Mouse (Mus musculus) heart, postnatal 4 days (tissue): ENCODE results near the gene Sprn. TPM values are rescaled to one million over a fixed set of nuclear protein-coding genes. Genes with fewer than 3 reads are reported as not detected.
A peak's percentile ranks its signal among the peaks of the same experiment; 100 is the strongest.
"Not testable (repeated sequence)": the region's sequence is repeated elsewhere in the genome, so short reads cannot be mapped to it uniquely, and the experiment has no call there.

Experiments
- DNase-seq: peaks from one replicate; pipeline ENCODE4 v3.0.0; 2021
- total RNA-seq, 2 experiments: library from RNA; stranded (reverse); gene quantifications; 2 replicates each; pipeline ENCODE4 v1.2.3; 2021

Gene Sprn
- total RNA-seq, 2 experiments from 2014 or later, result 0.17 to 0.27 TPM

DNA sequence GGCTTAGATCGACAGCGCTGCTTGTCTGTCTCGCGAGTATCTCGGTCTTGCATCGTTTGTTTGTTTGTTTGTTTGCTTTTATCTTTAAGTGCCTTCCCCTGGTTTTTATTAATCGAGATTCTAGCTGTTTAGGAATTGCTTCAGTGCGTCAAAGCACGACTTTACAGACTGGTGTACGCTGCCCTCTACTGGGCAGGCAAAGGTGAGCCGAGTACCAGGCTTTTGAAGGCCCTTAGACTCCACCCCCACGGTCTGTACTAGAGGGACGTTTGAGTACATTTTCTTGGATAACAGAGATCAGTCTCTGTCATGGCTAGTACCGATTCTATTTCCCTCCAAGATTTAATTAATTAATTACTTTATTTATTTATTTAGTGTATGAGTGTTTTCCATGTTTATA is 13.3 kb downstream of the Sprn start:
- DNase-seq, result peak; percentile 76

DNA sequence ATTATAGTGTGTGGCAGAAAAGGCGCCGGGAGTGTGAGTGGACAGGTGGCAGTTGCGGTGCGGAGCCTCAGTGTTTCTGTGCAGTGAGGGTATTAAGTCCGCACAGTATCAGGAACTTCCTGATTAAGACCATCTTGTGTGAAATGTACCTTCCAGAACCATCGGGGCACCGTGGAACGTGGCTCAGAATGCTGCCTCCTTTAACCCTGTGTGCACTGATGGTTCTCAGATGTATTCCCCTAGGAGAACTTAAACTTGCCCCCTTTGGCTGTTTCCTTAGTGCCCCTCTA is 16.7 kb downstream of the Sprn start:
- DNase-seq, result no peak

DNA sequence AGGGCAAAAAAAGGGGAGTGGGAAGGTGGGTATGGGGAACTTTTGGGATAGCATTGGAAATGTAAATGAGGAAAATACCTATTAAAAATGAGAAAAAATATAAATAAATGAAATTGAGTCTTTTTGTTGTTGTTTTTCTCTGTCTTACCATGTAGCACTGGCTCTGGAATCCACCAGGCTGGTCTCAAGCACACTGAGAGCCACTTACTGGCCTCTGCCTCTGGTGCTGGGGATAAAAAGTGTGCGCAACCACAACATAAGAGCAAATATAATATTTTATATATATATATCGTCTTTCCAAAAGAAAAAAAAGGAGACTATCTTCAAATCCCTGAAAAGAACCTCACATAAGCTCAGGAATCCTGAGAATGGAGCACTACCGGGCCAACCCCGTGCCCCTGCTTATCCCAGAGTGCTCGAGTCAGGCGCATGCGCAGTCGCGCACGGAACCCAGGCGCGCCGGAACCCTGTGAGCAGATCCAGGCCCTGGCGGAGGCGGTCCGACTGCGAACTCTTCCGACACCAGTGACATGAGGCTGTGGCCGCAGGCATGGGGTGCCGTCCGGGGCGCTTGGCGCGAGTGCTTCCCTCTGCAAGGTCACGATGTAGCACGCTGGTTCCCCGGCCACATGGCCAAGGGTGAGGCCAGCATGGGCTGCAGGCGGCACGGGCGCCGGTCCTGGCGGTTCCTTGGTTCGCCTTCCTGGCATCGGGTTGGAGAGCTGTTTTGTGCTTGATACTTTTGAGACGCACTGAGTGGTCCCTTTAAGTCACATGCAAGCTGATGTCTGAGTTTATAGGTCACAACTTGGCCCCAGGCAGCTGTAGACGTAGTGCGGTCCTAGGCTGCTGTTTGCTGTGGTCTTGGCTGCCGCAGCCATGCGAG is 17.3 kb downstream of the Sprn start, which contains the start of gene Mtg1:
Gene Mtg1, plus strand, starts transcription at position 430 of the 886 bp plus-strand sequence.
- DNase-seq, result peak; percentile 98

DNA sequence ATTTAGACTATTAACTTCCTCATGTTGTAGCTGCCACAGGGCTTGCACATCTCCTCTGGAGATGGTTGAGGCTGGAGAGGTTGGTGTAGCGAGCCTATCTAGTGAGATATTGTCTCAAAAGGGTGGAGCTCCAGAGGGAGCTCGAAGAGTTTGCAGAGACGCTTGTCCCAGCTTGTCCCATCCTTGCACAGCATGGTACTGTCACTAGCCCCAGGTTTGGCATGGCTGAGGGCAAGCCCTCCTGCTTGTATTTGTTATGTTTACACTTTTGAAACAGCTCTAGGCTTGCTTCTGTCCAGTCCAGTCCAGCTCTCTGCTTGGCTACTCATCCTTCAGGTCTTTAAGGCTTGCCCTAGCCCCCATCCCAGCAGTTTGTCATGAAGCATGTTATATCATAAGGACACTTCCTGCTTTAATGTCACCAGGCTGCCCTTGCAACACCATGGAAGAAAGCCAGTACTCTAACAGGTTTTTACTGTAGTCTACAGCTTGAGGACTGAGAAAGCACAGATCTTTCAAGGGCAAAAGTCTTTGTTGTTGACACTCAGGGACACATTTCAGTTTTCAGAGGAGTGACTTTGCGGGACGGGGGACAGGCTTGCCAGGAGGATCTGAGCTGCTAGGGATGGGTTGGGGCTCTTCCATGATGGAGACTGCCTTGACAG is 19.4 kb downstream of the Sprn start:
- DNase-seq, result no peak

DNA sequence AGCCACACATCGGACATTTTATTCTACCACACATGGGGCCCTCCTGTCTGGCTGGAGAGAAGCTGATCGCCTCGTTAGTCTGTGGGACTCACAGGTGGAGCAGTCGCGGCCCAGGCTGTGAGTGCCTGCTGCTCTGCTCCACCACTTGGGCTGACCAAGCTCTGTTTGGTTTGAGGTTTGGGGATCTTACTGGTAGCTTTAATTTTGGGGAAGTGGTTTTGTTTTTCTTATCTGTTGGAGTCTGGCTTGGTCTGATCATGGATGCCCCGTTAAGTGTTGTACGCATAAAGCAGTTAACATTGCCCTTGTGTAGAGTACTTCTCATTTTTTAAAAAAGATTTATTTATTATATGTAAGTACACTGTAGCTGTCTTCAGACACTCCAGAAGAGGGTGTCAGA is 20.6 kb downstream of the Sprn start:
- not testable (repeated sequence) for DNase-seq

DNA sequence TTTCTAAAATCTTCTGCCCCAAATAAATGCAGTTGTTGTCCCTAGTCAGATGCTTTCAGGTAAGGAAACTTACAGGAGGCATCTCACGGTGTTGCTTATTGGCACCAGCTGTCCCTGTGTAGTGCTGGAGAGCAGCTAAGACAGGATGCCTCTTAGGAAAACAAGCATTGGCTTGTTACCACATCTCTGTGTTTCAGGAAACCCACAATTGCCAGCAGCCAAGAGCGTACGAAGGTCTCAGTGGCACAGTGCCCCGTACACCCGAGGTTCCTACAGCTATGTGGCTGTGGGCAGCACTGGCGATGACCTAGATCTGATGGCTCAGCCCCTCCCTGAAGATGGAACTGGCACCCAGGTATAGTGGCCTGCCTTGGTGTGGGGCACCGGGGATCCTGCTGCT is 22.5 kb downstream of the Sprn start:
- not testable (repeated sequence) for DNase-seq

DNA sequence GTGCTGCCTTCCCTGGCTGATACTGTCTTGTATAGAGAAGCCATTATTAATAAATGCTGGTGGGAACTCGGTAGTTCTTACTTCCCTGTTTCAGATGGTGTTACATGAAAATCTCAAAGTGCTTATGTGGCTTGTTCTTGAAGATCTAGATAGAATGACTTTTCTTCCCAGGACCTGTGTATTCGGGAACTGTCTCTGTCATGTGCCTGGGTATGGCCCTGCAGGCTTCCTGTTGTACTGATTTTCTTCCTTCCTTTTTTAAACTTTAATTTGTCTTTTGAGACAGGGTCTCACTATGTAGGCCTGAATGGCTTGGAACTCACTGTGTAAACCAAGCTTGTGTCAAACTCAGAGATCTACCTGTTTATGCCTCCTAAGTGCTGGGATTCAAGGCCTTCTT is 26.8 kb downstream of the Sprn start:
- no peak for DNase-seq

DNA sequence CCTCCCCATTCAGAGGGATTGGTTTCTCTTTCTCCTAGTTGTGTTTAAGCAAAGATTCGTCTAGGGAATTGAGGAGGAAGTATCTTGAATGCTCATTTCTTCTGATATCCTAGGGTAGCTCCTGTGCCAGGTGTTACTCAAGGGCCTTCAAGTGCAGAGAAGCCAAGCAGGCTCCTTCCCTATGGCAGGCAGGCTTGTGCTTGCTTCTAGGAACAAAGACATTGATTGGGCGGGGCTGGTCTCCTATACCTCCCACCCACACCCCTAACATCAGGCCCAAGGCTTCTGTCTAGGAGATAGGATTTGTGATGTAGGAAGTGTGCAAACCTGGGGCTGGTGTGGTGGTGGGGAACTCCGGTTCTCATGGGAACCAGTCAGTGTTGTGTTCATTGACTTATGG is 27.7 kb downstream of the Sprn start:
- no peak for DNase-seq

DNA sequence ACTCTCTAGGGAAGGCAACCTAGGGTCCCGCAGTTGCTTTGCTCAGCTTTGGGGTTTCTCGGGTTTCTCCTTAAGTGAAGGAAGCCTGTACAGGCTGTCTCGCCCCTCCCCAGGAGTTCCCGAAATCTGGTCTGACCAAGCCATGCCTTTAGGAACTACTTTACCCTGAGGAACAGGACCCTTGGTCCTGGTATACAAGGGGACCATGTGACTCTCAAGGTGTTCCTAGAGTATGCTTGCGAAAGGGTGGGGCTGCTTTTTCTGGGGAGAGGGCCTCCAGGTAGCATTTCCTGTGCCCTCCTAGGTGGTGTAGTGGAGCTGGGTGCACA is 28.7 kb downstream of the Sprn start:
- no peak for DNase-seq

DNA sequence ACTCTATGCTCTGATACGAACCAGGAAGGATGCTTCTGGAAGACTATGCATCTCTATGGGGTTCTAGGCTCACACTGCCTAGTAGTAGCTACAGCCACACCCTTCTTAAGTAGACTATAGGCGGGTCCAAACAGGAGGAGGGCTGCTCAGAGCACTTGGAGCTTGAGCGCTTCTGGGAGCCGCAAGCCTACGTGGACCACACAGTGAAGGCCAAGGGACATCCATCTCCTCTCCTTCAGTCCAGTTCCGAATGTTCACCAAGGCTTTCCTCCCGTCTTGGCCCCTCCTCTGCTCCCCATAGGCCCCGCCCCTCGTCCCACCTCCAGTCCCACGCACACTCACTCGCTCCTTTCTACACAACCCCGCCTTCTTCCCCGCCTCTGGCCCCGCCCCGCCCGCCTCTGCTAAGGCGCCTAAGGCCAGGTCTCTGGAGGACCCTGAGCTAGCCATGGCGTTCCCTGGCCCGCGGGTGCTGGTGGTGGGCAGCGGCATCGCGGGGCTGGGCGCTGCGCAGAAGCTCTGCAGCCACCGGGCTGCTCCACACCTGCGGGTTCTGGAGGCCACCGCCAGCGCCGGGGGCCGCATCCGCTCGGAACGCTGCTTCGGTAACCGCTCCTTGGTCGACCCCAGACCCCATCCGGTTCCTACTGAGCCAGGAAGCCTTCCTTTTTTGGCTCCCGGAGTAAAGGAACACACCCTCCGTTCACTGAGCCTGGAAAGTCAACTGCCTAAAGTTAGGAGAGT is 29.2 kb downstream of the Sprn start:
- DNase-seq, result peak; percentile 94

DNA sequence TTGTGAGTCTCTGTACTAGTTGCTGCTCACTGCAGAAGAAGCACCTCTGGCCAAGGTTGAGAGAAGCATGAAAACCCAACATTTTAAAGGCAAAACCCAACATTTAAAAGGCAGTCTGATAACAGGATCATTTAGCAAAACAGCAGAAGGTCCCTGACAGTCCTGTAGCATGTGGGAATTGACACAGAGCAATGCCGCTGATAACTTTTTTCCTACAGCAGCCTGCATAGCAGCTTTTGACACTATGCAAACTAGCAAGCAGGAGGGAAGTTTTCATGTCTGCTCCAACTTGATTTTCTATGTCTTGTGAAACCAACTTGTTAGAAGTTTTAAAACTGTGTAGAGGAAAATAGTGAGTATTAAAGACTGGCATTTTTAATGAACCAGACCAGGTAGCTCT is 30.3 kb downstream of the Sprn start:
- DNase-seq, result no peak

DNA sequence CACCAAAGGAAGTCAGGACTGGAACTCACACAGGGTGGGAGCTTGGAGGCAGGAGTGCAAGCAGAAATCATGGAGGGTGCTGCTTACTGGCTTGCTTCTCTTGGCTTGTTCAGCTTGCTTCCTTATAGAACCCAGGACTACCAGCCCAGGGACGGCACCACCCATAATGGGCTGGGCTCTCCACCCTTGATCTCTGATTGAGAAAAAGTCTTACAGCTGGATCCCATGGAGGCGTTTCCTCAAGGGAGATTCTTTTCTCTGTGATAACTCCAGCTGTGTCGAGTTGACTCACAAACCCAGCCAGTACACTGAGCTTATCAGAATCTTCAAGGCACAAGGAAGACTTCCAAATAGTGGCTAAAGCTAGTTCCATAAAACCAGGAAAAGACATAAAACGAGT is 31.9 kb downstream of the Sprn start:
- DNase-seq, result no peak

DNA sequence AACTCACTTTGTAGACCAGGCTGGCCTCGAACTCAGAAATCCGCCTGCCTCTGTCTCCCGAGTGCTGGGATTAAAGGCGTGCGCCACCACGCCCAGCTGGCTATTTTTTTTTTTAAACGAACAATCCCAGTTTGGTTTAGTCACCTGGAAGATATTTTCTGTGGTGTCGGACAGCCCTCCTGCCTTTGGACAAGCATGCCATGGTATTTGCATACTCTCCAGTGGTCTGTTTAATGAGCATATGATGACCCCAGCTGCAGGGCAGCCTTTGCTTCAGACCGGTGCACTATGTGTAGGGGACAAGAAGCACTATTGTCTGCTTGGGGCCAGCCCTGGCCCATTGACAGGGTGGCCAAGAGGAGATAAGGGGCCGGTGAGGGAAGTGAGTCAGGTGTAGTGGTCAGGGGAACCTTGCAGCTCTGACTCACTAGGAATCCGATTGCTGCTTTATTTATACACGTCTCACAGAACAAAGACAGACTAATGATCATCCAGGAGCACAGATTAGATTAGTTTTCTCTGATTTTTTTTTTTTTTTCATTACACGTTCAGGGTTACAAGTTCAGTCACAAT is 33.3 kb downstream of the Sprn start:
- DNase-seq, result no peak

DNA sequence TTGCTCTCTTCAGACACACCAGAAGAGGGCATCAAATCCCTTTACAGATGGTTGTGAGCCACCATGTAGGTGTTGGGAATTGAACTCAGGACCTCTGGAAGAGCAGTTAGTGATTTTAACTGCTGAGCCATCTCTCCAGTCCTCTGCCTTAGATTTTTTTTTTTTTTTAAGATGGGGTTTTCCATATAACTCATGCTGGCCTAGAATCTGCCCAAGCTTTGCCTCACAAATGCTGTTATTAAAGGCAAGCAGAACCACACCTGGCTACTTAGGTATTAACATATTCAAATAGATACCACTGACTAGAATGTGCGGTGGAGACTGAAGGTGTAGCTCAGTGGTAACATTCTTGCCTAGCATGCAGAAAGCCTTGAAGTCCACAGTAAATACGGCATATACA is 34.2 kb downstream of the Sprn start:
- DNase-seq, result no peak

DNA sequence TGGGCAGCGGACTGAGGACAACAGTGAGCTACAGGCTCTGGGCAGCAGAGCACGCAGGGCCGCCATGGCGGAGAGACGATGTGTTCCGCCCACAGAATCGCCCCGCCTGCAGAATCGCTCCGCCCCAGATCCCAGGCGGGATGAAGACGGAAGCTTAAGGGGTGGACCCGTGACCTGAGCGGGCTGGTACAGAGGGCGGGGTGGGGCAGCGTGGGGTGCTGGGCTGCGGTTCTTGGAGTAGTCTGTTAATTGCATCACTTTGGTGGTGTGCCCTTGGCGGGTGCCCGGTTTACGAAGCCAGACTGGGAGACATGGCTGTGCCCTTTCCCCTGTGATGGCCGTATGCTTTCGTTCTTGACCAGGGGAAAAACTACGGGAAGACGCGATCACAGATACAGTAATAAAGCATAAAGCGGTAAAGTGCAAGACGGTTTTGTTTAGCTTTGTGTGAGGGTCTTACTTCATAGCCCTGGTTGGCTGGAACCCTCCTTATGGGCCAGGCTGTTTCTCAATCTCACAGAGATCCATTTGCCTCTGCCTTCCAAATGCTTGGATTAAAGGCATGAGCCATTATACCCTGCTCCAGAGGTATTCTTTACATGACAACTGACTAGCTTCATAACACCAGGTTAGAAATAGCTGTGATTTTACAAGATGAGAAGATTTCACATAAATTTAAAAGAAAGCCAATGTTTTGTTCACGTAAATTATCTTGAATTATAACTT is 38.2 kb downstream of the Sprn start, which contains the start of gene Echs1:
Gene Echs1, minus strand, starts transcription at position 148 of the 726 bp plus-strand sequence.
- peak; percentile 91 for DNase-seq

DNA sequence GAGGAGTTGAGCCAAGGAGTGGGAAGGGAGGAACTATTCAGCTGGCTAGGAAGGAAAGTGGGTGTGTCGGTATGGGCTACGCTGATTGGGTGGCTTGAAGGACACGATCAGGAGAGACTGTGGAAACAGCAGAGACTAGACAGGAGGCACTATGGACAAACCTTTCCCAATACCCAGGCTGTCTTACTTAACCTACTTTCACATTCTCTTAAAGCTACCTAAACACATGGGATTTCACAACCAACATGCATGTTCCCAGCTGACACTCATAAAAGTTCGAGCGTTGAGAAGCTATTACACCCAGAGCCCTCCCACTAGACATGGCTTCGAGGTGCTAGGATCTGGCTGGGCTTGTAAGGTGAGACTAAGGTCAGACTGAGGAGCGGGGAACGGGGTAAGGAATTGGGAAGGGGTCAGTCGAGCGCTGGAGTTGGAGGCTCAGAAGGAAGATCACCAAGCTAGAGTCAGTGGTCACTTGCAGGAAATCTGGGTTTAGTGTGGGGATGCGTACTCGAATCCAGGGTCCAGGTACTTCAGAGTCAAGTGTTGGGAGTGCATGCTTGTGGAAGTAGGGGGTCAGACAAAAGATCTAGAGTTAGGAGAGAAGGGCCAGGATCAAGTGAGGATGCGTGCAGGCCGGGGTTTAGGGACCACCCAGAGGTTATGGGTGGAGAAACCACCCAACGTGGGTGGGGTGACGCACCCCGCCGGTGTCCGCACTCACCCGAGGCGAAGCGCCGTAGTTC is 38.9 kb downstream of the Sprn start, which contains the start of gene Paox:
Gene Paox, plus strand, starts transcription at position 217 of the 746 bp plus-strand sequence.
- DNase-seq, result peak; percentile 68

DNA sequence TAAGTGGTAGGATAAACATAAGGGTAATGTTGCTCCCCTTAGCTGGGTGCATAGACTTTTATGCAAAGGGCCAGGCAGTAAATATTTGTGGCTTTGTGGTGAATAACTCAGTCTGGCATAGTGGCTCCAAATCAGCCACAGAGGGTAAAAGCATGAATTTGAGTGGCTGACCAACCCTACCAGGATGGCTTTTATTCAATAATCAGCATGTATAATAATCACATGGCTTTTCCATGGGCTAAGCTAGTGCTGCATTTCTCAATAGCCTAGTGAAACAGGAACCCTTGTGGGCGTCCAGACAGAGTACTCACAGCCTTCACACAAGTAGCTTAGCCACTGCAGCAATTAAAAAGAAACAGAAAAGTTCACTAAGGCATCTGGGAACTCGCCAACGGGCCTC is 42.7 kb downstream of the Sprn start:
- no peak for DNase-seq

DNA sequence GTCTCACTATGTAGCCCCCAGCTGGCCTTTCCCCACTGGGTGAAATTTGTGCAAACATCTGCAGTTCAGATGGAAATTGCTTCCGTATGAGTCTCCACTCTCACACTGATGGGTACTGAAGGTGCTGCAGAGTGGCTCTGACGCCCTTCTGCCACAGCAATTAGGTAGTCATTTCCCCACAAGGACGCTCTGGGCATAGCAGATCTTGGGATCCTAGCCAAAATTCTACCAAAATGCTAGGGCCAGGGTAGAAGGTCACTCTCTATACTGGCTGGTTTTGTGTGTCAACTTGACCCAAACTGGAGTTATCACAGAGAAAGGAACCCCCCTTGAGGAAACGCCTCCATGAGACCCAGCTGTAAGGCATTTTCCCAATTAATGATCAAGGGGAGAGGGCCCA is 50.7 kb downstream of the Sprn start:
- no peak for DNase-seq

DNA sequence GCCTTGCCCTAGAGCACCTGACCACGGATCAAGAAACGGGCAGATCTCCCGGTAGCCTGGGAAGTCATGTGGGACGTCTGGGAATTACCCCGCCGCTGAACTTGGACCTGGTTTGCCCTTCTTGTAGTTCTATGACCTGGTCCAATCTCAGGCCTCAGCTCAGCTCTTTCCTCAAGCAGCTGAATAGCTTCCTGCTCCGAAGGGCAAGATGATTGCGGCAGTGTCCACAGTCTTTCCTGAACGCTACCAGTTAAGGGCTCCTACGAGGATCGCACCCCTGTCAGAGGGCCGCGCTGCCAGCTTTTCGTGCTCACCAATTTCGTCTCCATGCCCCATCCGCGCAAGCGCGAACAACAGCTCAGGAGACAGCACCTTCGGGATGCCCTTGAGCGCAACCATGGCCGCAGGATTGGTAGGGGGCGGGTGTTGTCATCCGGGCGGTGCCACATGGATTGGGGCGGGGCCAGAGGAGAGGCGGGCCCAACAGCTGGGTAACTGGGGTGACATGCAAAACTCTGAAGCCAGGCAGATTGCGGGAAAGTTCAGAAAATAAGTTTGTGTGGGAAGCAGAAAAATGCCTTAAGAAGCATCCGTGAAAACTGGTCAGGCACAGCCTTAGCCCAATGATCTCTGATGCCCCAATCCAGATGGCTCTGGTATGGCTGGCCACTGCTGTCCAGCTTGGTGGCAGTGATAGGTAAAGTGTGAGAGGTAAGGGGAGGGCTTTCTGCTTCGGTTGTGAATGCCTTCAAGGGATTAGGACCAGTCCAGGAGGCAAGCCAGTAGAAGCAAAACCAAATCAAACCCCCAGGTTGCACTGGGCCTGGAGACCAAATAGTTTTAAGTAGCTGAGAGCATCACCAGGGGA is 52.5 kb downstream of the Sprn start, which contains the start of gene Fuom:
Gene Fuom, minus strand, starts transcription at position 449 of the 868 bp plus-strand sequence.
- DNase-seq, result peak; percentile 91

DNA sequence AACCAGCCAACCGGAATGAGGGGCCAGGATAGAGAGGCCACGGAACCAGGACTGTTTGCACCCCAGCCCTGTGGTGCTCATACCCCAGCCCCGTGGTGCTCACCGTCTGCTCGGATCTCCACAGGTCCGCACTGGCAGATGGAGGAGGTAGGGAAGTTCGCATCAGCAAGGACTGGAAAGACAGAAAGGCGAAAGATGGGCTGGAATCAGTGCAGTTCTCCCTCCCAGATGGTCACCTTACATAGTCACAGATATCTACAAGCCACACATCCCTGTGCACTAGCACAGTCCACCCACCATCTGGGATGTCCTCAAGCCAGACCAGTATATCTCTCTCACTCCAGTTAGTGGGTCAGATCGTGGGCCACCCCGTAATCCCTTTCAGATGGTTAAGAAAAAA is 53.2 kb downstream of the Sprn start:
- no peak for DNase-seq
